Mouse (Mus musculus) liver, embryonic 14.5 days (tissue): ENCODE data around the gene Ccl12.

Experiments
- CTCF ChIP-seq: IDR thresholded peaks from 2 replicates; pipeline ENCODE4 v1.5.1; 2016; ENCODE audit warnings: antibody characterized with exemption, low read depth, control low read depth
- EP300 ChIP-seq: IDR thresholded peaks from 2 replicates; pipeline ENCODE4 v1.6.1; 2016; ENCODE audit warnings: antibody characterized with exemption, low read depth

GRCm38 (mm10) chr11:82077031-82077430, 24.6 kb upstream of the Ccl12 start:
- TF ChIP-seq CTCF (no peak), EP300 (no peak)
